Mouse (Mus musculus): ENCODE data around the gene Kif3b. TPM values are rescaled to one million over a fixed set of nuclear protein-coding genes. Genes with fewer than 3 reads are reported as not detected.
"Not testable (repeated sequence)": the region's sequence is repeated elsewhere in the genome, so short reads cannot be mapped to it uniquely, and the experiment has no call there.

The Kif3b gene
- total and polyA plus RNA-seq, 3 experiments, result 3.8 to 8.2 (median 7.7) TPM

- no peak for DNase-seq
- intact Hi-C loops (cut with DNase I), result loop anchor here (2.0 to 5.0 kb wide), 2 partner anchors 42 to 94 kb away; no protein-coding TSS in a partner anchor
- TF ChIP-seq POLR2A (IDR thresholded peaks at IDR 0.05; ENCODE audit: insufficient read depth, low read depth, low read length) (no peak), CTCF (IDR thresholded peaks at IDR 0.05) (no peak), EP300 (IDR thresholded peaks at IDR 0.05; ENCODE audit: insufficient read depth, low read depth, low read length) (no peak)
- Histone ChIP-seq H3K36me3 (ENCODE audit: control insufficient read depth, insufficient read depth, low read length) (peaks cover 35% of the 10 kb centered on the region), H3K79me2 (replicated peaks; ENCODE audit: control insufficient read depth, insufficient read depth, low read length) (no peaks in the 10 kb centered on the region; the same call in none of the 2 replicates), H3K27me3 (ENCODE audit: control insufficient read depth, insufficient read depth, low read length) (no peaks in the 10 kb centered on the region), H3K4me1 (ENCODE audit: control insufficient read depth, insufficient read depth, low read length) (peaks cover 12% of the 10 kb centered on the region), H3K4me3 (peak overlapping the region; percentile 8; the same call in 1 of the 2 replicates), H3K27ac (peak overlapping the region; percentile 71), H3K9ac (ENCODE audit: low read depth, low read length) (no peak overlapping the region)
- 1% methylated on average over 6 of the region's 6 CpGs for WGBS
These were observed 59.5 kb downstream of the Kif3b start for GRCm38 (mm10) chr2:153350552-153351181.

- no peak for DNase-seq
- H3K79me2 ChIP-seq (replicated peaks; ENCODE audit: control insufficient read depth, insufficient read depth, low read length), result peaks cover 4% of the 10 kb centered on the region
- H3K9ac ChIP-seq (ENCODE audit: low read depth, low read length), result no peak overlapping the region
- H3K27ac ChIP-seq, result no peak overlapping the region
- H3K4me3 ChIP-seq, result no peak overlapping the region
- no peaks in the 10 kb centered on the region for H3K27me3 ChIP-seq (ENCODE audit: control insufficient read depth, insufficient read depth, low read length)
- H3K4me1 ChIP-seq (ENCODE audit: control insufficient read depth, insufficient read depth, low read length), result peaks cover 10% of the 10 kb centered on the region
- 56% methylated on average over 2 of the region's 2 CpGs for WGBS
- intact Hi-C loops (cut with DNase I), result loop anchor here (5.0 kb wide), 1 partner anchor 38 kb away; no protein-coding TSS in a partner anchor
- H3K36me3 ChIP-seq (ENCODE audit: control insufficient read depth, insufficient read depth, low read length), result peaks cover 25% of the 10 kb centered on the region
- no peak for TF ChIP-seq CTCF (IDR thresholded peaks at IDR 0.05)
These were observed 63.4 kb downstream of the Kif3b start for GRCm38 (mm10) chr2:153354648-153355047.

GRCm38 (mm10) chr2:153356784-153357183, 65.6 kb downstream of the Kif3b start:
- Histone ChIP-seq H3K27ac (no peak overlapping the region), H3K4me1 (ENCODE audit: control insufficient read depth, insufficient read depth, low read length) (no peaks in the 10 kb centered on the region; the same call in 1 of the 2 replicates), H3K27me3 (ENCODE audit: control insufficient read depth, insufficient read depth, low read length) (no peaks in the 10 kb centered on the region), H3K79me2 (replicated peaks; ENCODE audit: control insufficient read depth, insufficient read depth, low read length) (peaks cover 4% of the 10 kb centered on the region), H3K36me3 (ENCODE audit: control insufficient read depth, insufficient read depth, low read length) (peaks cover 5% of the 10 kb centered on the region), H3K9ac (ENCODE audit: low read depth, low read length) (no peak overlapping the region), H3K4me3 (no peak overlapping the region)
- no peak for DNase-seq
- no peak for TF ChIP-seq CTCF (IDR thresholded peaks at IDR 0.05)
- TF ChIP-seq EP300 (IDR thresholded peaks at IDR 0.05; ENCODE audit: insufficient read depth, low read depth, low read length), result no peak
- no peak for TF ChIP-seq POLR2A (IDR thresholded peaks at IDR 0.05; ENCODE audit: insufficient read depth, low read depth, low read length)
- WGBS, result 72% methylated on average over 4 of the region's 4 CpGs
- intact Hi-C loops (cut with DNase I), result no loop called here

GRCm38 (mm10) chr2:153361101-153361710, 70.0 kb downstream of the Kif3b start:
- intact Hi-C loops (cut with DNase I), result no loop called here
- Histone ChIP-seq H3K4me1 (ENCODE audit: control insufficient read depth, insufficient read depth, low read length) (no peaks in the 10 kb centered on the region), H3K4me3 (no peak overlapping the region), H3K9ac (ENCODE audit: low read depth, low read length) (no peak overlapping the region), H3K27me3 (ENCODE audit: control insufficient read depth, insufficient read depth, low read length) (no peaks in the 10 kb centered on the region), H3K79me2 (replicated peaks; ENCODE audit: control insufficient read depth, insufficient read depth, low read length) (peaks cover 6% of the 10 kb centered on the region), H3K27ac (no peak overlapping the region), H3K36me3 (ENCODE audit: control insufficient read depth, insufficient read depth, low read length) (peaks cover 8% of the 10 kb centered on the region)
- WGBS, result 98% methylated on average over 1 of the region's 1 CpGs
- DNase-seq, result no peak
- no peak for TF ChIP-seq EP300 (IDR thresholded peaks at IDR 0.05; ENCODE audit: insufficient read depth, low read depth, low read length)
- no peak for TF ChIP-seq POLR2A (IDR thresholded peaks at IDR 0.05; ENCODE audit: insufficient read depth, low read depth, low read length)
- no peak for TF ChIP-seq CTCF (IDR thresholded peaks at IDR 0.05)

GRCm38 (mm10) chr2:153364531-153364930, 73.3 kb downstream of the Kif3b start:
- H3K79me2 ChIP-seq (replicated peaks; ENCODE audit: control insufficient read depth, insufficient read depth, low read length); intact Hi-C loops (cut with DNase I); H3K9ac ChIP-seq (ENCODE audit: low read depth, low read length); DNase-seq; H3K27ac ChIP-seq; H3K4me1 ChIP-seq (ENCODE audit: control insufficient read depth, insufficient read depth, low read length); H3K27me3 ChIP-seq (ENCODE audit: control insufficient read depth, insufficient read depth, low read length); H3K4me3 ChIP-seq; H3K36me3 ChIP-seq (ENCODE audit: control insufficient read depth, insufficient read depth, low read length): not testable (repeated sequence)
- 71% methylated on average over 14 of the region's 14 CpGs for WGBS

- Histone ChIP-seq H3K79me2 (replicated peaks; ENCODE audit: control insufficient read depth, insufficient read depth, low read length) (peaks cover 6% of the 10 kb centered on the region; the same call in 1 of the 2 replicates), H3K4me3 (no peak overlapping the region), H3K27ac (no peak overlapping the region), H3K27me3 (ENCODE audit: control insufficient read depth, insufficient read depth, low read length) (no peaks in the 10 kb centered on the region), H3K9ac (ENCODE audit: low read depth, low read length) (no peak overlapping the region), H3K4me1 (ENCODE audit: control insufficient read depth, insufficient read depth, low read length) (peaks cover 1% of the 10 kb centered on the region; the same call in 1 of the 2 replicates), H3K36me3 (ENCODE audit: control insufficient read depth, insufficient read depth, low read length) (peaks cover 6% of the 10 kb centered on the region)
- intact Hi-C loops (cut with DNase I), result no loop called here
- no peak for DNase-seq
- TF ChIP-seq CTCF (IDR thresholded peaks at IDR 0.05) (no peak), POLR2A (IDR thresholded peaks at IDR 0.05; ENCODE audit: insufficient read depth, low read depth, low read length) (no peak), EP300 (IDR thresholded peaks at IDR 0.05; ENCODE audit: insufficient read depth, low read depth, low read length) (no peak)
These were observed 79.7 kb downstream of the Kif3b start for GRCm38 (mm10) chr2:153370871-153371270.

Measured in heart, adult 2 months (tissue).